Comparison of ENCODE assay signal across 8 mouse cellular contexts in genomic region chr1:179517713-179518465, GRCm38 (mm10). TPM values are rescaled to one million over a fixed set of nuclear protein-coding genes. Genes with fewer than 3 reads are reported as not detected.
DNase-seq lines count a peak whose midpoint lies in the region; ATAC-seq and TF ChIP-seq lines count a peak whose summit lies in the region.

Gene Smyd3 (minus strand): TSS chr1:179518041.

- peak; percentile 61 to 71 for DNase-seq in gastrocnemius, adult 8-10 months (ENCODE audit: low spot score in 2 of 2)
- DNase-seq in induced T-regulatory cell, adult 2 months (ENCODE audit: low read depth), result peak; percentile 95
- peak; percentile 59 to 84 for DNase-seq in left cerebral cortex, adult 9 months (ENCODE audit: low spot score in 2 of 2)
- DNase-seq in right cerebral cortex, postnatal 14 days, result peak; percentile 83
- DNase-seq in urinary bladder, postnatal 36 days (ENCODE audit: low spot score in 2 of 2), result peak; percentile 69 to 83

- ATAC-seq in activated CD4-positive, CD25-positive, alpha-beta regulatory T cell, adult 4 months, result peak; percentile 85
- ATAC-seq in megakaryocyte progenitor cell, adult 5-6 weeks (replicated peaks; ENCODE audit: poor library complexity), result peak; percentile 91

- H3K27ac ChIP-seq in cortical plate, adult 2 months (ENCODE audit: insufficient read depth, low read length), result no peak within 1 kb of the TSS

- TF ChIP-seq CTCF in cortical plate, adult 2 months (IDR thresholded peaks at IDR 0.05; ENCODE audit: extremely low read depth, insufficient read depth, low read length), result peak; percentile 46

- peaks cover 3% of the 10 kb centered on the region; the same call in 1 of the 2 replicates for H3K4me1 ChIP-seq in cortical plate, adult 2 months (ENCODE audit: control insufficient read depth, insufficient read depth, low read length)

- TF ChIP-seq POLR2A in cortical plate, adult 2 months (IDR thresholded peaks at IDR 0.05; ENCODE audit: extremely low read depth, insufficient read depth, low read length), result peak; percentile 91

- H3K4me3 ChIP-seq in cortical plate, adult 2 months (ENCODE audit: insufficient read depth, low read length), result peak within 1 kb of the TSS; percentile 55

RNA-seq across cellular contexts. Expression of gene Smyd3, which starts in this region (rescaled TPM):
- 10 to 100 TPM; 24.6 to 32.6 TPM for polyA plus RNA-seq in activated CD4-positive, CD25-positive, alpha-beta regulatory T cell, adult 4 months (2017; shearing (Covaris generic))
- 14.2 and 15.4 TPM in 2 replicates for polyA plus RNA-seq in cortical plate, adult 2 months (2012; rRNA removed)
- total RNA-seq in gastrocnemius, adult 8-10 months (2022), result 1 to 10 TPM; 5.3 to 7.3 (median 6.5) TPM
- total RNA-seq in megakaryocyte progenitor cell, adult 5-6 weeks (2015), result 19.8 and 20.7 TPM in 2 replicates
- total RNA-seq in megakaryocyte progenitor cell, adult 5-6 weeks (2017), result 22.9 and 35.6 TPM in 2 replicates
